Mouse (Mus musculus) brain, embryonic 14.5 days (tissue): Measurements from ENCODE around the gene Ncapd2. TPM values are rescaled to one million over a fixed set of nuclear protein-coding genes. Genes with fewer than 3 reads are reported as not detected.

ENCODE experiments used
- DNase-seq: peaks from one replicate; pipeline ENCODE4 v3.0.0-alpha.2; 2011; ENCODE audit warnings: low read depth
- CTCF ChIP-seq: fragments of 200-500 bp; IDR thresholded peaks from 2 replicates; pipeline ENCODE4 v1.5.1; 2012; ENCODE audit warnings: inconsistent platforms, mild to moderate bottlenecking, moderate library complexity, borderline replicate concordance; ENCODE audit not compliant: insufficient read depth, insufficient read length; ENCODE audit errors: extremely low read depth
- POLR2A ChIP-seq: fragments of 200-500 bp; IDR thresholded peaks from 2 replicates; pipeline ENCODE4 v1.6.1; 2012; ENCODE audit warnings: mild to moderate bottlenecking, inconsistent platforms, borderline replicate concordance; ENCODE audit not compliant: poor library complexity, insufficient read depth, insufficient read length, severe bottlenecking; ENCODE audit errors: extremely low read depth
- polyA plus RNA-seq: library from polyadenylated mRNA; depleted of rRNA; stranded (reverse); fragments of >200 nt; gene quantifications from 2 replicates; pipeline ENCODE4 v1.2.3, GENCODE M21; 2012

The Ncapd2 gene
- polyA plus RNA-seq, 1 experiment, result 169 TPM

DNA sequence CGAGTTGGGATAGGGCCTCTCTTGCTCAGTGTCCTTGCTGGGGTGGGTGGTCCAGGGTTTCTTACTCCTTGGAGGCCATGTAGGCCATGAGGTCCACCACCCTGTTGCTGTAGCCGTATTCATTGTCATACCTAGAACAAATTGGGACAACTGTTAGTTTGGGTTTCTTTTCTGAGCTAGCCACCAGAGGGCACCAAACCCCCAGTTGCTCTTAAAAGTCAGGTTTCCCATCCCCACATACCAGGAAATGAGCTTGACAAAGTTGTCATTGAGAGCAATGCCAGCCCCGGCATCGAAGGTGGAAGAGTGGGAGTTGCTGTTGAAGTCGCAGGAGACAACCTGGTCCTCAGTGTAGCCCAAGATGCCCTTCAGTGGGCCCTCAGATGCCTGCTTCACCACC, 29.5 kb downstream of the Ncapd2 start:
- TF ChIP-seq CTCF, result peak; percentile 61; the same call in 1 of the 2 replicates
- DNase-seq, result peak; percentile 82

- peak; percentile 42 for DNase-seq
- TF ChIP-seq POLR2A, result 0 out of 2 replicates have a peak, but pooled peaks have one; percentile 5
- no peak for TF ChIP-seq CTCF
Observed at GRCm38 (mm10) chr6:125160854-125161760, 30.4 kb downstream of the Ncapd2 start.

DNA sequence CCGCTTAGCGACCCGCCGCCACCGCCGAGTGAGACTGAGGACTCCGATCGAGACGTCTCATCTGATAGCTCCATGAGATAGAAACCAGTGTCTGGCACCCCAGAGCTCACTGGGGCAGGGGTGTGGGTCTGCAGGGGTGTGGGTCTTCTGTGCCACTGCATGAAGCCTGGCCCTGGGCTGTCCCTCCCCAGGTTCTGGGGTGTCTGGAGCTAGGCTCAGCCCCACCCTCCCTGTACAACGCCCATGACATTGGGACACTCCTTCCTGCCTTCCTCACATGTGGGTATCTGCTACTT, 31.0 kb downstream of the Ncapd2 start:
- TF ChIP-seq POLR2A, result no peak
- TF ChIP-seq CTCF, result no peak
- DNase-seq, result no peak

GRCm38 (mm10) chr6:125159773-125160557, 31.5 kb downstream of the Ncapd2 start:
- TF ChIP-seq CTCF (no peak), POLR2A (no peak)
- no peak for DNase-seq

GRCm38 (mm10) chr6:125158944-125159492, 32.5 kb downstream of the Ncapd2 start:
- TF ChIP-seq POLR2A (no peak), CTCF (no peak)
- no peak for DNase-seq

GRCm38 (mm10) chr6:125156903-125157614, 34.4 kb downstream of the Ncapd2 start:
- TF ChIP-seq POLR2A (no peak), CTCF (no peak)
- DNase-seq, result no peak

GRCm38 (mm10) chr6:125156491-125156890, 35.0 kb downstream of the Ncapd2 start:
- TF ChIP-seq CTCF (no peak), POLR2A (no peak)
- no peak for DNase-seq

GRCm38 (mm10) chr6:125155262-125155661, 36.2 kb downstream of the Ncapd2 start:
- no peak for DNase-seq
- TF ChIP-seq CTCF (no peak), POLR2A (no peak)

- peak; percentile 79 for DNase-seq
- TF ChIP-seq CTCF (peak; percentile 39; the same call in 1 of the 2 replicates), POLR2A (no peak)
Observed at GRCm38 (mm10) chr6:125154550-125154949, 37.0 kb downstream of the Ncapd2 start.

- no peak for DNase-seq
- TF ChIP-seq CTCF (no peak), POLR2A (no peak)
Observed at GRCm38 (mm10) chr6:125153682-125154081, 37.8 kb downstream of the Ncapd2 start.

- no peak for DNase-seq
- TF ChIP-seq CTCF (no peak), POLR2A (no peak)
Observed at GRCm38 (mm10) chr6:125153018-125153389, 38.5 kb downstream of the Ncapd2 start.
